Comparison of ENCODE assay signal across 16 mouse cellular contexts in the genomic region with DNA sequence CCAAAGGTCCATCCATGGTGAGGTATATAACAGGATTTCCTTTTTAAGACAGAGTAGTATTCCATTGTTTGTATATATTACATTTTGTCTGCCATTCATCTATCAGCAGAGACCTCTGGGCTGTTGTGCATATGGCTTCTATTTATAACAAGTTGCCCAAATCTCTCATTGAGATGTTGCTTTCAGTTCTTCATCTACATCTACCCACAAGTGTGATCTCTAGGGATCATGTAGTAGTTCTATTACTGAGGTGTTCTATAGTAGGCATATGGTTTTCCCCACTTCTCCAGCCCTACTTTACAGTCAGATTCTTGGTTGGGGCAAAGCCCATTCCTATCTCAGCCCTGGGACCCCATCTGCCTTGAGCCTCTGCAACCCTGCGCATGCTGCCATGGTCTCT.
"Had no signal": no experiment of that assay in that cellular context is flagged by ENCODE, and none has a peak within 500 bp of the region (broad histone marks: within the 10 kb centered on the region; RNA-seq: fewer than 3 reads in every experiment).

No protein-coding gene starts in this region.

- H3K27me3 ChIP-seq: neural tube, embryonic 13.5 days; neural tube, embryonic 15.5 days; stomach, embryonic 15.5 days had no signal

- H3K9ac ChIP-seq: neural tube, embryonic 13.5 days; neural tube, embryonic 15.5 days; stomach, embryonic 15.5 days had no signal

- H3K4me2 ChIP-seq: neural tube, embryonic 13.5 days; neural tube, embryonic 15.5 days; stomach, embryonic 15.5 days had no signal

- H3K4me3 ChIP-seq: neural tube, embryonic 13.5 days; neural tube, embryonic 15.5 days; stomach, embryonic 15.5 days had no signal

- H3K36me3 ChIP-seq: neural tube, embryonic 13.5 days; neural tube, embryonic 15.5 days; stomach, embryonic 15.5 days had no signal

- H3K9me3 ChIP-seq: neural tube, embryonic 13.5 days; neural tube, embryonic 15.5 days; stomach, embryonic 15.5 days had no signal

- H3K27ac ChIP-seq: neural tube, embryonic 13.5 days; neural tube, embryonic 15.5 days; stomach, embryonic 15.5 days; stomach, postnatal 0 days had no signal

- DNase-seq: retina, postnatal 1 day; right cerebral cortex, adult 18-20 months; right cerebral cortex, postnatal 14 days; right cerebral cortex, postnatal 25 days; right cerebral cortex, postnatal 4 days; spleen, adult 18-20 months; thymus, adult 18-20 months; thymus, adult 2 months; thymus, postnatal 14 days; thymus, postnatal 25 days; thymus, postnatal 36 days; thymus, postnatal 4 days had no signal

- H3K4me1 ChIP-seq: stomach, embryonic 15.5 days had no signal
